Mouse (Mus musculus): Measurements from ENCODE around the gene Coasy. TPM values are rescaled to one million over a fixed set of nuclear protein-coding genes. Genes with fewer than 3 reads are reported as not detected.
"Not testable (repeated sequence)": the region's sequence is repeated elsewhere in the genome, so short reads cannot be mapped to it uniquely, and the experiment has no call there.

The Coasy gene
- polyA plus RNA-seq, 1 experiment, result 34.1 TPM

DNA sequence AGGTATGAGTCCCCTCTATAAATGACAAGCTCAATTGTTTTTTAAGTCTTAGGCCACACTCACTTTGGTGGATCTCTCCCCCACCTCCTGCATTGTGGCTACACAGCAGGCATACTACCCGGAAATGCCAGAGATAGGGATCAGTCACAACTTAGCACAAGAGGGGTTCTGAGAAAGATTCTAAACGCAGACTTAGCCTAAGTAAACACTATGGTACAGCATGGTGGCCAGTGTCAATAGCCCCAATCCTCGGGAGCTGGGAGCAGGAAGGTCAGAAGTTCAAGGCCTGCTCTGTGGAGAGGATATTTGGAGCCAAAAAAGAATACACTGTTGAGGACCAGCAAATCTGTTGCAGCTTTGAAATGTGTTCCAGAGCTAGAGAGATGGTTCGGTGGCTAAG is 35.7 kb downstream of the Coasy start:
- no peak for TF ChIP-seq POLR2A (IDR thresholded peaks at IDR 0.05; ENCODE audit: borderline replicate concordance, insufficient read depth, low read length)
- no peak for TF ChIP-seq CTCF (IDR thresholded peaks at IDR 0.05; ENCODE audit: borderline replicate concordance, insufficient read depth, low read depth, low read length)
- DNase-seq, result no peak
- 25% methylated on average over 4 of the region's 4 CpGs for WGBS
- Histone ChIP-seq H3K4me1 (ENCODE audit: control insufficient read depth, insufficient read depth, low read length) (peaks cover 7% of the 10 kb centered on the region; the same call in 1 of the 2 replicates), H3K4me3 (replicated peaks; ENCODE audit: insufficient read depth, low read depth, low read length) (peak overlapping the region; percentile 46), H3K27ac (ENCODE audit: insufficient read depth, low read length) (no peak overlapping the region), H3K27me3 (ENCODE audit: control insufficient read depth, insufficient read depth, low read length) (no peaks in the 10 kb centered on the region)

GRCm38 (mm10) chr11:101119131-101119760 is 36.9 kb downstream of the Coasy start:
- Histone ChIP-seq H3K4me3 (replicated peaks; ENCODE audit: insufficient read depth, low read depth, low read length) (peak overlapping the region; percentile 92), H3K27ac (ENCODE audit: insufficient read depth, low read length) (peak overlapping the region; percentile 75), H3K27me3 (ENCODE audit: control insufficient read depth, insufficient read depth, low read length) (no peaks in the 10 kb centered on the region), H3K4me1 (ENCODE audit: control insufficient read depth, insufficient read depth, low read length) (peaks cover 7% of the 10 kb centered on the region; the same call in 1 of the 2 replicates)
- WGBS, result under 1% methylated on average over 39 of the region's 39 CpGs
- no peak for DNase-seq
- TF ChIP-seq CTCF (IDR thresholded peaks at IDR 0.05; ENCODE audit: borderline replicate concordance, insufficient read depth, low read depth, low read length) (no peak), POLR2A (IDR thresholded peaks at IDR 0.05; ENCODE audit: borderline replicate concordance, insufficient read depth, low read length) (no peak)

GRCm38 (mm10) chr11:101119761-101120544 is 37.6 kb downstream of the Coasy start, which contains the start of the genes Retreg3 and Tubg1:
TSS of gene Retreg3 (minus strand) at chr11:101119893.
TSS of gene Tubg1 (plus strand) at chr11:101119938.
- DNase-seq, result peak; percentile 99 to 100
- under 1% methylated on average over 61 of the region's 61 CpGs for WGBS
- Histone ChIP-seq H3K4me1 (ENCODE audit: control insufficient read depth, insufficient read depth, low read length) (peaks cover 7% of the 10 kb centered on the region; the same call in 1 of the 2 replicates), H3K4me3 (replicated peaks; ENCODE audit: insufficient read depth, low read depth, low read length) (peak within 1 kb of the TSS; percentile 92), H3K27ac (ENCODE audit: insufficient read depth, low read length) (peak within 1 kb of the TSS; percentile 84), H3K27me3 (ENCODE audit: control insufficient read depth, insufficient read depth, low read length) (no peaks in the 10 kb centered on the region)
- TF ChIP-seq CTCF (IDR thresholded peaks at IDR 0.05; ENCODE audit: borderline replicate concordance, insufficient read depth, low read depth, low read length) (no peak), POLR2A (IDR thresholded peaks at IDR 0.05; ENCODE audit: borderline replicate concordance, insufficient read depth, low read length) (peak; percentile 92)

GRCm38 (mm10) chr11:101120545-101121188 is 38.3 kb downstream of the Coasy start:
- Histone ChIP-seq H3K27ac (ENCODE audit: insufficient read depth, low read length) (peak overlapping the region; percentile 84), H3K4me1 (ENCODE audit: control insufficient read depth, insufficient read depth, low read length) (peaks cover 11% of the 10 kb centered on the region; the same call in 1 of the 2 replicates), H3K27me3 (ENCODE audit: control insufficient read depth, insufficient read depth, low read length) (no peaks in the 10 kb centered on the region), H3K4me3 (replicated peaks; ENCODE audit: insufficient read depth, low read depth, low read length) (peak overlapping the region; percentile 85)
- no peak for TF ChIP-seq POLR2A (IDR thresholded peaks at IDR 0.05; ENCODE audit: borderline replicate concordance, insufficient read depth, low read length)
- TF ChIP-seq CTCF (IDR thresholded peaks at IDR 0.05; ENCODE audit: borderline replicate concordance, insufficient read depth, low read depth, low read length), result no peak
- 7% methylated on average over 19 of the region's 19 CpGs for WGBS
- DNase-seq, result no peak

DNA sequence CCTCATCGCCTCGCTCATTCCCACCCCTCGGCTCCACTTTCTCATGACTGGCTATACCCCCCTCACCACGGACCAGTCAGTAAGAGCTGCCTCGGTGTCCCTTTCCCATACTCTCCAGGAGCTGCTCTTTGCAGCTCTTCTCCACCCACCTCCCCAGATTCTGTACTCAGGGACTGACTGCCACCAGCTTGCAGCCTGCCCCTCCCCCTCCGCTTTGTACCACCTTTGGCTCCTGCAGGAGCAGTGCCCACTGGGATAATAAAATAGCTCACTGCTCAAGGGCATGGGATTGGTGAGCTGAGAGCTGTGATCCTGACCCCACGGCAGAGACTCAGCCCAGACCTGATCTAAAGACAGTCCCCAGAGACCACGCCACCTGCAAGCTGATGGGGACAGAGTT is 42.1 kb downstream of the Coasy start:
- H3K27ac ChIP-seq (ENCODE audit: insufficient read depth, low read length); H3K27me3 ChIP-seq (ENCODE audit: control insufficient read depth, insufficient read depth, low read length); DNase-seq; H3K4me3 ChIP-seq (replicated peaks; ENCODE audit: insufficient read depth, low read depth, low read length): not testable (repeated sequence)
- peaks cover 11% of the 10 kb centered on the region; the same call in 1 of the 2 replicates for H3K4me1 ChIP-seq (ENCODE audit: control insufficient read depth, insufficient read depth, low read length)
- WGBS, result 94% methylated on average over 8 of the region's 8 CpGs

DNA sequence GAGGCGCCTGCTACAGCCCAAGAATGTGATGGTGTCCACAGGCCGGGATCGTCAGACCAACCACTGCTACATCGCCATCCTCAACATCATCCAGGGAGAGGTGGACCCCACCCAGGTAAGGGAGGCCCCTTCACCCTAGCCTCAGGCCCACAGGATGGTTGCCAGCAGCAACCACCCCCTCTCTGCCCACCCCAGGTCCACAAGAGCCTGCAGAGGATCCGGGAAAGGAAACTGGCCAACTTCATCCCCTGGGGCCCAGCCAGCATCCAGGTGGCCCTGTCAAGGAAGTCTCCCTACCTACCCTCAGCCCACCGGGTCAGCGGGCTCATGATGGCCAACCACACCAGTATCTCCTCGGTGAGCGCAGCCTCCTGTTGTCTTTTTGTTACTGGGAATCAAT is 42.6 kb downstream of the Coasy start:
- DNase-seq; H3K27me3 ChIP-seq (ENCODE audit: control insufficient read depth, insufficient read depth, low read length); H3K27ac ChIP-seq (ENCODE audit: insufficient read depth, low read length); H3K4me3 ChIP-seq (replicated peaks; ENCODE audit: insufficient read depth, low read depth, low read length): not testable (repeated sequence)
- WGBS, result 72% methylated on average over 9 of the region's 9 CpGs
- peaks cover 14% of the 10 kb centered on the region for H3K4me1 ChIP-seq (ENCODE audit: control insufficient read depth, insufficient read depth, low read length)

GRCm38 (mm10) chr11:101127075-101127474 is 44.7 kb downstream of the Coasy start:
- Histone ChIP-seq H3K4me1 (ENCODE audit: control insufficient read depth, insufficient read depth, low read length) (peaks cover 24% of the 10 kb centered on the region), H3K27me3 (ENCODE audit: control insufficient read depth, insufficient read depth, low read length) (no peaks in the 10 kb centered on the region), H3K27ac (ENCODE audit: insufficient read depth, low read length) (no peak overlapping the region), H3K4me3 (replicated peaks; ENCODE audit: insufficient read depth, low read depth, low read length) (no peak overlapping the region)
- peak; percentile 11; the same call in 1 of the 2 replicates for TF ChIP-seq CTCF (IDR thresholded peaks at IDR 0.05; ENCODE audit: borderline replicate concordance, insufficient read depth, low read depth, low read length)
- no peak for TF ChIP-seq POLR2A (IDR thresholded peaks at IDR 0.05; ENCODE audit: borderline replicate concordance, insufficient read depth, low read length)
- WGBS, result 100% methylated on average over 1 of the region's 1 CpGs
- no peak for DNase-seq

All from cerebellum, adult 2 months (tissue).